Mouse (Mus musculus) cerebellum, adult 2 months (tissue): Measurements from ENCODE around the gene Rftn2.
"Not testable (repeated sequence)": the region's sequence is repeated elsewhere in the genome, so short reads cannot be mapped to it uniquely, and the experiment has no call there.

ENCODE experiments used
- CTCF ChIP-seq: fragments of 200-500 bp; IDR thresholded peaks from 2 replicates; pipeline ENCODE4 v1.5.1; 2011; ENCODE audit warnings: low read depth, mild to moderate bottlenecking, control low read depth, low read length, moderate library complexity, borderline replicate concordance; ENCODE audit not compliant: insufficient read depth
- POLR2A ChIP-seq: fragments of 200-500 bp; IDR thresholded peaks from 2 replicates; pipeline ENCODE4 v1.6.1; 2011; ENCODE audit warnings: low read length, control low read depth, borderline replicate concordance; ENCODE audit not compliant: insufficient read depth

GRCm38 (mm10) chr1:55124136-55124535 is 102.4 kb downstream of the Rftn2 start:
- TF ChIP-seq CTCF, POLR2A: not testable (repeated sequence)
